Mouse (Mus musculus): ENCODE measurements at regions not wholly inside any gene's neighbourhood (a gene's known extent, or its start where the extent isn't known, plus 50 kb on each side); places are given as distances from the start of the nearest gene placed in this dataset.

GRCm38 (mm10) chr11:45491021-45491967 is 360.6 kb upstream of the Clint1 start:
- CTCF ChIA-PET: interaction anchor here in 2 of 4 experiments (0.6 kb wide), 2 partner anchors 170 to 1092 kb away, joined by 3 read pairs; no protein-coding TSS in a partner anchor

GRCm38 (mm10) chr11:45495246-45495645 is 356.6 kb upstream of the Clint1 start:
- POLR2A ChIA-PET: no interaction called here
- CTCF ChIA-PET: no interaction called here

More at GRCm38 (mm10) chr11:45491021-45491967, 360.6 kb upstream of the Clint1 start:
- POLR2A ChIA-PET: interaction anchor here in 1 of 4 experiments (0.6 kb wide), 2 partner anchors 9 to 377 kb away, joined by 3 read pairs; no protein-coding TSS in a partner anchor

GRCm38 (mm10) chr11:45508566-45508965 is 343.3 kb upstream of the Clint1 start:
- POLR2A ChIA-PET: no interaction called here

DNA sequence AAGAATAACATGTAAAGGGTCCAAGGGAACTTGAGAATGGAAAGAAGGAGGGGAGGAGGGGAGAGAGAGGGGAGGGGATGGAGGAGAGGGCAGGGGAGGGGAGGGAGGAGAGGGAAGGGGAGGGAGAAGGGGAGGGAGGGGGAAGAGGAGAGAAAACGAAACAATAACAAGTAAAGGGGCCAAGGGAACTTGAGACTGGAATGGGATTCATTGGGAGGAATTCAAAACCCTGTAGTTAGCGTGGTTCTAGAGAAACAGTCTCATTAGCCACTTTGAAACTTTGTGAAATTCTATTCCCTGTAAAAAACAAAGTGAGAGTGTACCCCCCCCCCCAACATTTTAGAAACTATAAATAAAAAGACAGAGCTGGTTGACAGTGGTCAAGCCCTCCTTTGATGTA is 342.6 kb upstream of the Clint1 start:
- CTCF ChIA-PET: interaction anchor here in 2 of 4 experiments (0.6 to 1.4 kb wide), 2 partner anchors 30 to 157 kb away, joined by 3 to 4 read pairs; no protein-coding TSS in a partner anchor
- POLR2A ChIA-PET: no interaction called here

More at GRCm38 (mm10) chr11:45508566-45508965, 343.3 kb upstream of the Clint1 start:
- CTCF ChIA-PET: interaction anchor here in 1 of 4 experiments (1.4 kb wide), 1 partner anchor 31 kb away, joined by 3 read pairs; no protein-coding TSS in a partner anchor

GRCm38 (mm10) chr11:45514415-45515271 is 337.2 kb upstream of the Clint1 start:
- ChIA-PET CTCF (interaction anchor here in 1 of 4 experiments (1.1 kb wide), 1 partner anchor 19 kb away, joined by 3 read pairs; no protein-coding TSS in a partner anchor), POLR2A (interaction anchor here in 1 of 4 experiments (0.7 kb wide), 1 partner anchor 487 kb away, joined by 4 read pairs; no protein-coding TSS in a partner anchor)

DNA sequence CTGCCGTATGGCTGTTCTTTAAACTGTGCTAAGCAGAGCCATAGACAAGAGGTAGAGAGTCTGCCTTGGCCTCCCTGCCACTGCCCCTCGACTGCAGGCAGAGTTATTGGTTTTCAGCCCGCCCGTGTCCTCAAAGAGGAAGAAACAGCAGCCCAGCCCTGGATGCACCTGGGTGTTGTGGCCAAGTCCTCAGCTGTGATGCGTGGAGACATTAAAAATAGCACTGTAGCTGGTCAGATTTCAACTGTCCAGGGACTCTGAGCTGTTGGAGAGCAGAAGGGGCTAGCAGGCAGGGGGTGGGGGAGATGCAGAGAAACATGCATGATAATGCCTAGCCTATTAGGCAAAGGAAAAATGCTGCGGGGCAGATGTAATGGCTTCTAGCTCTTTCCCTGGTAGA is 327.1 kb upstream of the Clint1 start:
- POLR2A ChIA-PET: no interaction called here
- CTCF ChIA-PET: interaction anchor here in 2 of 4 experiments (0.6 to 1.1 kb wide), 2 partner anchors 9 to 325 kb away, joined by 4 to 9 read pairs; no protein-coding TSS in a partner anchor

DNA sequence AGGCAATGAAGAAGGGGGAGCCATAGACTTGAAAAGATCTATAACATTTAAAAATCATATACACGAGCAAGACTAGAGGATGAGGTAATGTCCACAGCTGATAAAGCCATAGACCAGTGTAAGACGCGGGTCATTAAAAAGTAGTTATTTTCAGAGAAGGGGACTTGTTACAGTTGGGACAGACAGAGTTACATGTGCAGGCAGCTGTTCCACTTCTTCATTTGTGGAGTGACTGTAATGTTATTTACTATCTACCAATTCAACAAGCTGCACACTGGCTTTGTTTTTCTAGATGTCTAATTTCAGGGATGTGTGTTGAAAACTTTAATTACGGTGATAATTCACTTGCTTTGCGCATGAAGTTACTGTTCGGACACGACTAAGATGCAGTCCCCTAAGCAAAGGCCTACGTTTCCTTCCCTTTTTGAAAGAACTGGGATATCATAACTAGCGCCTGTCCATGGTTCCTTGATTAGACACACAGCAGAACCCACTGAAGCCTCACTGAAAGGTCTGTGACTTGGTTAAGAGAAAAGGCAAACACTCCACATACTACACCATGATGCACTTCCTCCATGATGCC is 320.7 kb upstream of the Clint1 start:
- CTCF ChIA-PET: interaction anchor here in 1 of 4 experiments (0.5 kb wide), 1 partner anchor 342 kb away, joined by 3 read pairs; no protein-coding TSS in a partner anchor

GRCm38 (mm10) chr11:45533402-45534056 is 318.3 kb upstream of the Clint1 start:
- ChIA-PET POLR2A (no interaction called here), CTCF (interaction anchor here (0.5 to 2.2 kb wide), 11 partner anchors 8 to 926 kb away, joined by 3 to 14 read pairs (median 4); no protein-coding TSS in a partner anchor)

More for the DNA sequence above, 320.7 kb upstream of the Clint1 start:
- POLR2A ChIA-PET: no interaction called here

GRCm38 (mm10) chr11:45535501-45536025 is 316.3 kb upstream of the Clint1 start:
- POLR2A ChIA-PET: interaction anchor here in 1 of 4 experiments (0.7 kb wide), 1 partner anchor 14 kb away, joined by 4 read pairs; no protein-coding TSS in a partner anchor

DNA sequence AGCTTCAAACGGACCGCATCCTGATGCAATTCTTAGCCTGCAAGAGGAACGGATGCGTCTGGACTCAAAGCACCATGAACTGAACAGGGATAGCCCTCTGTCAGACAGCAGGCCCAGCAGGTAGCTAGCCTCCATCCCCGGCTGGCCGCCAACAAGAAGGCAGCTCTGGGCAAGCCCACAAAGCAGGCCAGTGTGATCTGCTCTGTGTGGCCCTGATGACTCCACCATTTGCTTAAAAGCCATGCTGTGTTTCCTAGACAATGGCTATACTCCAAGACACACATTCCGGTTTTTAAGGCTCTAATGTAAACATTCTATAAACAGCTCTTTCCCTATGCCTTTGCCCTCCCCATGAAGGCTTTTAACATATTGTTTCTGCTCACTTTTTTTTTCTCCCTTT is 313.8 kb upstream of the Clint1 start:
- POLR2A ChIA-PET: no interaction called here
- CTCF ChIA-PET: interaction anchor here in 2 of 4 experiments (0.6 to 1.1 kb wide), 4 partner anchors 18 to 929 kb away, joined by 3 to 7 read pairs (median 5); no protein-coding TSS in a partner anchor

More at GRCm38 (mm10) chr11:45535501-45536025, 316.3 kb upstream of the Clint1 start:
- CTCF ChIA-PET: no interaction called here

DNA sequence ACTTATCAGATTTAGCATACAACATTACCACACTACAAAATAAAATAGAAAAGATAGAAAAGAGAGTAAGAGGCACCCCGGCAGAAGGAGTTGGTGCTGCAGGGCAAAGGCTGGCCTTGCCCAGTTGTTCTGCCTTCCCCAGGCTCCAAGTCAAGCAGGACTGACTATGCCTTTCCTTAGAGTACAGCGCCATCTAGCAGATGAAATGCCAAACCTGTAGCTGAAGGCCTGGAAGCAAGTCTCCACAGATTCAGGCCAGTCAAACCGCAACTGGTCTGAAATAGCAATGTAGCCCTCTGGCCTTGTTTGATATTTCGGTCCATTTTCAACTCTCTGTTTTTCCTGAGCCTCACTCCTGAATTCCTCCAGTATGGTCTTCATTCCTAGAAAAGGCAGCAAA is 312.4 kb upstream of the Clint1 start:
- ChIA-PET CTCF (interaction anchor here in 3 of 4 experiments (0.5 to 1.8 kb wide), 17 partner anchors 10 to 1772 kb away, joined by 3 to 9 read pairs (median 3); no protein-coding TSS in a partner anchor), POLR2A (no interaction called here)

GRCm38 (mm10) chr11:45544531-45544930 is 307.3 kb upstream of the Clint1 start:
- ChIA-PET POLR2A (no interaction called here), CTCF (interaction anchor here in 2 of 4 experiments (0.5 to 1.0 kb wide), 2 partner anchors 11 to 137 kb away, joined by 3 to 4 read pairs; no protein-coding TSS in a partner anchor)

GRCm38 (mm10) chr11:45545896-45546626 is 305.8 kb upstream of the Clint1 start:
- POLR2A ChIA-PET: no interaction called here
- CTCF ChIA-PET: no interaction called here

- ChIA-PET CTCF (no interaction called here), POLR2A (no interaction called here)
Observed at GRCm38 (mm10) chr11:45546861-45547260, 305.0 kb upstream of the Clint1 start.

DNA sequence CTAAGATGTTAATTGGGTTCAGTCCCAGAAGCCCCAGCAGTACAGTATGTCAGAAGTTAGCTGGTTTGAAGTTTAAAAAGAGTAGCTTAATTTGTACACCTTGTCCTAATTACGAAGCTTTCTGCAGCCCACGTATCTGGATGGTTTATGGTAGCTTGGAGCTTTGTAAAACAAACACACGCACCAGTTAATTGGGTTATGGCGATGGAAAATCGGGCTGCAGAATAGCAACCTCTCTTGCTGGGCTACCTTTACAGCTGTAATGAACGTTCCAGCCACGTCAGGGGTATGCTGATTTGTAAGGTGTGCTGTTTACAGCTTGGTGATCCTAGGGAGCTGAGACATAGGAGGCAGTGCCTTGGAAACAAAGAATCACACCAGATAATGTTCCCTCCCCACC is 301.5 kb upstream of the Clint1 start:
- POLR2A ChIA-PET: no interaction called here
- CTCF ChIA-PET: interaction anchor here in 2 of 4 experiments (0.9 to 1.6 kb wide), 2 partner anchors 11 kb away, joined by 3 to 4 read pairs; no protein-coding TSS in a partner anchor

DNA sequence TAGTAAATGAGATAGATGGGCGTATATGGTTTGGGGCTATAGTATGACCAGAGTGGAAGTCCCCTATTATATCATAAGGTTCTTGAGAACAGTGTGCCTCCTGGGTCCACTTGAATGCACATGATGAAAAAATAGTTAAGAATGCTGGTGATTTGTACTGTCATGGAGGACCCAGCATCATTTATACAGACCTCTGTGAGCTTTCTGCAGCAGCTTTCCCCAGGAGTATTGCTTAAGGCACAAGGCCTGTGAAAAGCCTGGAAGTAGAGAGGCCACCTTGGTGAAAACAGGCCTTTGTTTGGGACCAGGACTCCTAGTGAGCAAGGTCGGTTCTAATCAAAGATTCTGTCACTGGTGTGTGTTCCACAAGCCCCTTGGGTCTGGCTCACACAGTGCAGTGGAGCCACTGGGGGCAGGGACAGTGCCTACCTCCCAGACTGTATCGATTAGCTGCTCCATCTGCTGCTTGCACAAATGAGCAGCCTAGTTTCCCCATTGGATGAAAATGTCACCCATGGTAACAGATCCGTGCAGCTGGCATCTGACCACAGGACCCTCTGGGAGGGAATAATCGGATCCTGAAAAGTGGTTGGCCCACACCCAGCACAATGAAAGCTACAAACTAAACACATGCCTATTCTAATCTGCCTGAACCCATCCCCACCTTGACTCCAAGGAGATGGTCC is 274.2 kb upstream of the Clint1 start:
- POLR2A ChIA-PET: no interaction called here
- CTCF ChIA-PET: no interaction called here

DNA sequence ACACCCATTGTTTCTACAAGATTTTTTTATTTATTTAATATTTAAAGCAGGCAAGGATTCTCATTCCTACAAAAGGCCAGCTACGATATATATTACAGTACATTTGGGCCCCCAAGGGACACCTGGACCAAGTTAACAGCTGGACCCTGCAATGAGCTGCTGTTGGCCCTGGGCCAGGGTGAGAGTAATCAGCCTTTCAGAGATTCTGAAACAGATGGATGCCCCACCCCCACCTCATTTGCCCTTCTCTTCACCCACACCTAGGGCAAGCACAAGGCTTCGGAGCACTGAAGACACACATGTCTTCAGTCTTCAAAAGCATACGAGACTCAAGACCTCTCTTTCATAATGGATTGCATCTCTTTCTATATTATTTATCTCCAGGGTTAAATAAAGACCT is 259.5 kb upstream of the Clint1 start:
- ChIA-PET POLR2A (interaction anchor here in 1 of 4 experiments (0.6 kb wide), 1 partner anchor 38 kb away, joined by 3 read pairs; no protein-coding TSS in a partner anchor), CTCF (no interaction called here)

All from embryonic stem cell, embryonic (primary cell).